Mouse (Mus musculus) midbrain, embryonic 14.5 days (tissue): ENCODE results near the gene Jade2. TPM values are rescaled to one million over a fixed set of nuclear protein-coding genes. Genes with fewer than 3 reads are reported as not detected.
A peak's percentile ranks its signal among the peaks of the same experiment; 100 is the strongest.

Experiments used
- ATAC-seq: fragments of 200-750 bp; cut with Nextera tagmentation; 2 replicates; pipeline ENCODE4 v1.8.0; 2017; ENCODE audit warnings: moderate number of reproducible peaks, moderate library complexity; ENCODE audit not compliant: low FRiP score, low TSS enrichment
- DNase-seq: peaks from one replicate; pipeline ENCODE4 v3.0.0-alpha.2; 2015
- H3K27ac ChIP-seq: fragments of 300-500 bp; sonication (generic); replicated peaks from 2 replicates; pipeline ENCODE4 v1.5.1; 2014; ENCODE audit warnings: mild to moderate bottlenecking, low read depth, low read length, moderate library complexity
- H3K27me3 ChIP-seq: fragments of 300-500 bp; sonication (generic); 2 replicates; pipeline ENCODE4 v1.6.1; 2014; ENCODE audit warnings: low read length, control low read depth, mixed read lengths; ENCODE audit not compliant: control insufficient read depth, insufficient read depth
- H3K36me3 ChIP-seq: fragments of 300-500 bp; sonication (generic); 2 replicates; pipeline ENCODE4 v1.6.1; 2014; ENCODE audit warnings: low read length, control low read depth; ENCODE audit not compliant: control insufficient read depth, insufficient read depth
- H3K4me1 ChIP-seq: fragments of 300-500 bp; sonication (generic); 2 replicates; pipeline ENCODE4 v1.6.1; 2014; ENCODE audit warnings: mild to moderate bottlenecking, antibody characterized with exemption, low read length, control low read depth; ENCODE audit not compliant: control insufficient read depth, insufficient read depth
- H3K4me2 ChIP-seq: fragments of 300-500 bp; sonication (generic); 2 replicates; pipeline ENCODE4 v1.6.1; 2014; ENCODE audit warnings: mild to moderate bottlenecking, low read length, moderate library complexity
- H3K4me3 ChIP-seq: fragments of 300-500 bp; sonication (generic); replicated peaks from 2 replicates; pipeline ENCODE4 v1.5.1; 2014; ENCODE audit warnings: low read depth, low read length
- H3K9ac ChIP-seq: fragments of 300-500 bp; sonication (generic); replicated peaks from 2 replicates; pipeline ENCODE4 v1.6.1; 2014; ENCODE audit warnings: mild to moderate bottlenecking, low read length, moderate library complexity
- H3K9me3 ChIP-seq: fragments of 300-500 bp; sonication (generic); 2 replicates; pipeline ENCODE4 v1.6.1; 2016; ENCODE audit warnings: low read length, control low read depth, mixed read lengths; ENCODE audit not compliant: control insufficient read depth
- WGBS: fragments of 180-500 bp; shearing (Covaris S2); extraction: QIAGEN DNeasy Blood & Tissue Kit; methylation state at CpG from one replicate; pipeline ENCODE4 v1.1.7; 2014; 5-methylcytosine and 5-hydroxymethylcytosine counted together
- polyA plus RNA-seq: library from polyadenylated mRNA; unstranded; fragments of >200 nt; fragmentation: Nextera tagmentation; extraction: Ambion mirVana; gene quantifications from 2 replicates; pipeline ENCODE4 v1.2.1, GENCODE M21; 2014

Jade2 gene
- polyA plus RNA-seq, 1 experiment from 2014 or later = 0.30 TPM

GRCm38 (mm10) chr11:51852595-51852994 is 4.9 kb downstream of the Jade2 start:
- Histone ChIP-seq H3K4me1 (peaks cover 3% of the 10 kb centered on the region; the same call in 1 of the 2 replicates), H3K4me2 (no peak overlapping the region), H3K9me3 (no peaks in the 10 kb centered on the region), H3K27me3 (0 out of 2 replicates have a peak, but pooled peaks cover 5% of the 10 kb centered on the region), H3K36me3 (no peaks in the 10 kb centered on the region), H3K4me3 (no peak overlapping the region), H3K27ac (no peak overlapping the region), H3K9ac (no peak overlapping the region)
- WGBS = 51% methylated on average over 5 of the region's 5 CpGs
- ATAC-seq = no peak
- DNase-seq = no peak

DNA sequence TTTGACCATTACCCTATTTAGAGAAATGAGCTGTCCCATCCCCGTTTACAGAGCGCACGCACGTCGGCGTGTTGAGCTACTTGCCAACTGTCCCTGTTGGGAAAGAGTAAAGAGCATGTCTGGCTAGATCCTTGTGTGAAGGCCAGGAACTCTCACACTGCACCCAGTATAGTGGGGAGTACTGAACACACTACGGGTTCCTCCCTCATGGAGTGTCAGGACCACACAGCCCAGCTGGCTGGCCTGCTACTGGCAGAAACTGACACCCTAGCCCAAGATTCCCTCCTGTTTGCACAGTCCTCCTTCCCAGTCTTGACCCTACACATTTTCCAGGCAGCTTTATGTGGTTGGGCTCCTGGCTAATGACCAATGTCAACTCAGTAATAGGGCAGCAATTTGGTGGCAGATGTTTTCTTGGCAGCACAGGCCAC is 5.3 kb downstream of the Jade2 start:
- Histone ChIP-seq H3K4me3 (no peak overlapping the region), H3K27me3 (0 out of 2 replicates have a peak, but pooled peaks cover 5% of the 10 kb centered on the region), H3K4me2 (no peak overlapping the region), H3K9me3 (no peaks in the 10 kb centered on the region), H3K27ac (0 out of 2 replicates have a peak overlapping the region, but pooled peaks have one; percentile 5), H3K36me3 (no peaks in the 10 kb centered on the region), H3K4me1 (0 out of 2 replicates have a peak, but pooled peaks cover 3% of the 10 kb centered on the region), H3K9ac (no peak overlapping the region)
- WGBS = 90% methylated on average over 7 of the region's 7 CpGs
- DNase-seq (no peak), ATAC-seq (no peak)

- ATAC-seq (no peak), DNase-seq (no peak)
- H3K4me1 ChIP-seq = 0 out of 2 replicates have a peak, but pooled peaks cover 3% of the 10 kb centered on the region
- no peaks in the 10 kb centered on the region for H3K27me3 ChIP-seq
- no peak overlapping the region for H3K4me2 ChIP-seq
- H3K9ac ChIP-seq = no peak overlapping the region
- H3K9me3 ChIP-seq = no peaks in the 10 kb centered on the region
- 86% methylated on average over 11 of the region's 11 CpGs for WGBS
- H3K36me3 ChIP-seq = no peaks in the 10 kb centered on the region
- no peak overlapping the region for H3K27ac ChIP-seq
- H3K4me3 ChIP-seq = no peak overlapping the region
These were observed 6.6 kb downstream of the Jade2 start for GRCm38 (mm10) chr11:51850741-51851330.

GRCm38 (mm10) chr11:51848324-51848723 is 9.1 kb downstream of the Jade2 start:
- H3K36me3 ChIP-seq = no peaks in the 10 kb centered on the region
- H3K27ac ChIP-seq = no peak overlapping the region
- WGBS = 85% methylated on average over 3 of the region's 3 CpGs
- DNase-seq (no peak), ATAC-seq (no peak)
- H3K4me2 ChIP-seq = no peak overlapping the region
- H3K9me3 ChIP-seq = no peaks in the 10 kb centered on the region
- no peaks in the 10 kb centered on the region for H3K27me3 ChIP-seq
- no peak overlapping the region for H3K4me3 ChIP-seq
- no peaks in the 10 kb centered on the region for H3K4me1 ChIP-seq
- H3K9ac ChIP-seq = no peak overlapping the region

GRCm38 (mm10) chr11:51847902-51848301 is 9.6 kb downstream of the Jade2 start:
- Histone ChIP-seq H3K36me3 (no peaks in the 10 kb centered on the region), H3K4me1 (no peaks in the 10 kb centered on the region), H3K27me3 (no peaks in the 10 kb centered on the region), H3K9ac (no peak overlapping the region), H3K4me3 (no peak overlapping the region), H3K27ac (no peak overlapping the region), H3K4me2 (no peak overlapping the region), H3K9me3 (no peaks in the 10 kb centered on the region)
- DNase-seq = no peak
- ATAC-seq = no peak
- WGBS = 94% methylated on average over 1 of the region's 1 CpGs

DNA sequence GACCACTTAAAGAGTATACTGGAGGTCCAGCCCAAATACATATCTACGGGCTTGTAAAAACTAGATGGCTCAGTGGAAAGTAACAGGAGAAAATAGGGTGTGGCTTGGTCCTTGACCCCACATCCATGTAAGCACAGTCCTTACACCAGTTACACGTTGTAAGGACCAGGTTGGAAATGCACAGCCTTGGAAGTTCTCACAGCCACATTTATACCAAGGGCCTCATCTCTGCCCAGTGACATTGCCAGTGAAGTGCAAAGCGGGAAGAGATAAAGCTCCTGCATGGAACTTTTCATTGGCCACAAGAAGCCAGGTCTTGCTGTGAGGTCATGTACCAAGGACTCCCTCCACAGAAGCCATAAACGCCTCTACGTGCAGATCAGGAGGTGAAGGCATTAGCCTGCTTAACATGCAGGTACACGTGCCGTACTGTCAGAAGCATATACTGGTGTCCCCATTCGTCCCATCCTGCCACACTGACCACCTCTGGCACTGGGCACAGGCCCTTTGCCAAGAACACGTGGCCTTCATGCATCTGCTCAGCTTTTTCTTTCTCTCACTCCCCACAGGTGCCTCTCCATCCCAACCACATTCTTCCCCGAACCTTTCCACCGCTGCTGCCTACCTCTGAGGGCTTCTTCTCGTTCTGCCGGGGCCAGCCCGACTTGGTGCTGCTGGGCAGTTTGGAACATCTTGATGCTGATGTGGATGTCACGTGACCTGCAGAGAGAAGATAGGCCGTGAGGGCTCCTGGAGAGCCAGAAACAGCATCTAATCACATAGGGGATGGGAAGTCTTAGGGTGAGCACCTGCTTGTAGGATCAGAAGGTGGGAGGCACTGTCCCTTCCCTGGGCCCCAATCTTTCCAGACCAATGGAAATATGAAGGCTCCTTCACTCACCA is 11.2 kb downstream of the Jade2 start:
- Histone ChIP-seq H3K4me3 (no peak overlapping the region), H3K27ac (no peak overlapping the region), H3K4me2 (no peak overlapping the region), H3K9ac (no peak overlapping the region), H3K4me1 (no peaks in the 10 kb centered on the region), H3K27me3 (no peaks in the 10 kb centered on the region), H3K36me3 (no peaks in the 10 kb centered on the region), H3K9me3 (no peaks in the 10 kb centered on the region)
- 92% methylated on average over 16 of the region's 16 CpGs for WGBS
- no peak for ATAC-seq
- DNase-seq = no peak

GRCm38 (mm10) chr11:51844529-51845098 is 12.8 kb downstream of the Jade2 start:
- H3K9me3 ChIP-seq = no peaks in the 10 kb centered on the region
- no peaks in the 10 kb centered on the region for H3K36me3 ChIP-seq
- no peak overlapping the region for H3K4me2 ChIP-seq
- H3K4me1 ChIP-seq = no peaks in the 10 kb centered on the region
- no peak overlapping the region for H3K4me3 ChIP-seq
- no peak for DNase-seq
- ATAC-seq = no peak
- WGBS = 72% methylated on average over 10 of the region's 10 CpGs
- no peaks in the 10 kb centered on the region for H3K27me3 ChIP-seq
- H3K9ac ChIP-seq = no peak overlapping the region
- no peak overlapping the region for H3K27ac ChIP-seq

GRCm38 (mm10) chr11:51843898-51844297 is 13.6 kb downstream of the Jade2 start:
- no peak for DNase-seq
- Histone ChIP-seq H3K4me2 (no peak overlapping the region), H3K9ac (no peak overlapping the region), H3K27me3 (no peaks in the 10 kb centered on the region), H3K4me1 (no peaks in the 10 kb centered on the region), H3K9me3 (no peaks in the 10 kb centered on the region), H3K36me3 (no peaks in the 10 kb centered on the region), H3K27ac (no peak overlapping the region), H3K4me3 (no peak overlapping the region)
- ATAC-seq = no peak
